Mouse (Mus musculus) erythroid progenitor cell, adult 5-6 weeks (primary cell): Measurements from ENCODE around the gene Bsx. TPM values are rescaled to one million over a fixed set of nuclear protein-coding genes. Genes with fewer than 3 reads are reported as not detected.

Experiments
- ATAC-seq: replicated peaks from 2 replicates; pipeline ENCODE4 v1.8.0; 2016; ENCODE audit warnings: moderate number of reproducible peaks, mild to moderate bottlenecking, moderate TSS enrichment, inconsistent platforms; ENCODE audit not compliant: poor library complexity, low FRiP score, severe bottlenecking
- total RNA-seq, 2 experiments: library from RNA; stranded (forward) in 1 of 2; stranded (reverse) in 1 of 2; fragments of 150-400 nt in 1 of 2; fragments of 186-747, 209-891 nt in 1 of 2; gene quantifications; 2 replicates each; pipeline versions ENCODE4 v1.2.3 to v1.2.4; 2015 to 2017; ENCODE audit warnings: low replicate concordance in 2 of 2

Gene Bsx
- not detected in 2 replicates for total RNA-seq (2015; ENCODE audit: low replicate concordance)
- total RNA-seq (2017; ENCODE audit: low replicate concordance) = not detected in 2 replicates

GRCm38 (mm10) chr9:40873556-40874470 is at the start of gene Bsx:
Gene Bsx, plus strand, starts transcription at chr9:40874127.
- no peak for ATAC-seq

- no peak for ATAC-seq
Measured at GRCm38 (mm10) chr9:40825601-40826000, 48.3 kb upstream of the Bsx start.

GRCm38 (mm10) chr9:40827366-40827765 is 46.6 kb upstream of the Bsx start:
- ATAC-seq = no peak

- no peak for ATAC-seq
Measured at GRCm38 (mm10) chr9:40834569-40834968, 39.4 kb upstream of the Bsx start.

- ATAC-seq = no peak
Measured at GRCm38 (mm10) chr9:40836681-40837080, 37.2 kb upstream of the Bsx start.

GRCm38 (mm10) chr9:40839662-40840061 is 34.3 kb upstream of the Bsx start:
- no peak for ATAC-seq

GRCm38 (mm10) chr9:40851515-40851914 is 22.4 kb upstream of the Bsx start:
- no peak for ATAC-seq

- ATAC-seq = no peak
Measured at GRCm38 (mm10) chr9:40858461-40859160, 15.3 kb upstream of the Bsx start.

GRCm38 (mm10) chr9:40859196-40859595 is 14.7 kb upstream of the Bsx start:
- ATAC-seq = no peak

GRCm38 (mm10) chr9:40870331-40870730 is 3.6 kb upstream of the Bsx start:
- ATAC-seq = no peak

GRCm38 (mm10) chr9:40871369-40872155 is 2.4 kb upstream of the Bsx start:
- ATAC-seq = no peak

- ATAC-seq = no peak
Measured at GRCm38 (mm10) chr9:40872156-40872478, 1.8 kb upstream of the Bsx start.

GRCm38 (mm10) chr9:40874961-40875360 is 1.0 kb downstream of the Bsx start:
- ATAC-seq = no peak

GRCm38 (mm10) chr9:40875431-40875830 is 1.5 kb downstream of the Bsx start:
- no peak for ATAC-seq

- ATAC-seq = no peak
Measured at GRCm38 (mm10) chr9:40876164-40876563, 2.2 kb downstream of the Bsx start.

GRCm38 (mm10) chr9:40876693-40877092 is 2.8 kb downstream of the Bsx start:
- no peak for ATAC-seq

GRCm38 (mm10) chr9:40877146-40877880 is 3.4 kb downstream of the Bsx start:
- no peak for ATAC-seq

- no peak for ATAC-seq
Measured at GRCm38 (mm10) chr9:40877881-40878235, 3.9 kb downstream of the Bsx start.

- ATAC-seq = no peak
Measured at GRCm38 (mm10) chr9:40878291-40878945, 4.5 kb downstream of the Bsx start.
